Mouse (Mus musculus): ENCODE measurements at regions not wholly inside any gene's neighbourhood (a gene's known extent, or its start where the extent isn't known, plus 50 kb on each side); places are given as distances from the start of the nearest gene placed in this dataset.

DNA sequence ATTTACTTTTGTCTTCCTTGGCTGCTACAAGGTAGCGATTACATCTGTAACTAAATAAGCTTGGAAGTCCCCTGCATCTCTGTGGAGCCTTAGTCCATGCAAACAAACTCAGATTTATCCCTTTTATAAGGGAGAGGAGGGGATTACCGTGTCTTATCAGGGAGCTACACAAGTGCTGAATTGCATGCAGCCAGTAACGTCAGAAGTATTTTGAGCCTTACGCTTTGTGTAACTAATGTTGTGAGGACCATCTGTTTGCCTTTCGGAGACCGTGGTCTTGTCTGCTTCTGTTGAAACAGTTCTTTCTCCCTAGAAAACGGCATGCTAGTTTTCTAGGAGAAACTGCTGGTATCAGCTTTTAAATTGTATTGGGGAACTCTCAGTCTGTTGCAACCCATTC, 58.0 kb upstream of the Dmrta1 start:
- CTCF ChIA-PET: no interaction called here

DNA sequence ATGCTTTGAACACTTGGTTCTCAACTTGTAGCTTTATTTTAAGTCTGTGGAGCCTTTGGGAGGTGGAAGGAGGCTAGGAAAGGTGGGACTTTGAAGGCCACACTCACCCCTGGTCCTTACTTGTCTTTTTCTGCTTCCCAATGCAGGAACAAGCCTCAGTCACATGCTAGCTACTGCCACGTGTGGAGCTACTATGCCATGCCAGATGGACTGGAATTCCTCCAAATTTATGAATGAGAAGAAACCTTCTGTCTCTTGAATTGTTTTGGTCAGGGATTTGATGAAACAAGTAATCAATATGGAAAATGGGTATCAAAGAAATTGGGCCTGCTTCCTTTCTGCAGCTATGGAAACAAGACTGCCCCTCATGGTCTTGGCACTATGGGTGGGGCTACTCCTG, 74.5 kb upstream of the Dmrta1 start:
- CTCF ChIA-PET: no interaction called here

DNA sequence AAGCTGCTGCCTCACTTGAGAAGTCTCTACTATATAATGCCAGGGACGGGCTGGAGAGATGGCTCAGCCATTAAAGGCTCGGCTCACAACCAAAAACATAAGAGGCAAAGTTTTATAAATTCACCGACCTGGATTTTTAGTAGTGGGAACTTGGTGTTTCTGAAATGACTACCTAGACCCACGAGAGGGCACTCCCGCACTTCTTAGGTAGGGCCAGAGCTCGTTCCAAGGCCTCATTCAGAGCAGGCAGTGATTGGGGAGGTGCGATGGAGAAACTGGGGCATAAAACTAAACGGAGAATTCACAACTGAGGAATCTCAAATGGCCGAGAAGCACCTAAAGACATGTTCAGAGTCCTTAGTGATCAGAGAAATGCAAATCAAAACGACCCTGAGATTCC, 103.7 kb upstream of the Dmrta1 start:
- CTCF ChIA-PET: no interaction called here

DNA sequence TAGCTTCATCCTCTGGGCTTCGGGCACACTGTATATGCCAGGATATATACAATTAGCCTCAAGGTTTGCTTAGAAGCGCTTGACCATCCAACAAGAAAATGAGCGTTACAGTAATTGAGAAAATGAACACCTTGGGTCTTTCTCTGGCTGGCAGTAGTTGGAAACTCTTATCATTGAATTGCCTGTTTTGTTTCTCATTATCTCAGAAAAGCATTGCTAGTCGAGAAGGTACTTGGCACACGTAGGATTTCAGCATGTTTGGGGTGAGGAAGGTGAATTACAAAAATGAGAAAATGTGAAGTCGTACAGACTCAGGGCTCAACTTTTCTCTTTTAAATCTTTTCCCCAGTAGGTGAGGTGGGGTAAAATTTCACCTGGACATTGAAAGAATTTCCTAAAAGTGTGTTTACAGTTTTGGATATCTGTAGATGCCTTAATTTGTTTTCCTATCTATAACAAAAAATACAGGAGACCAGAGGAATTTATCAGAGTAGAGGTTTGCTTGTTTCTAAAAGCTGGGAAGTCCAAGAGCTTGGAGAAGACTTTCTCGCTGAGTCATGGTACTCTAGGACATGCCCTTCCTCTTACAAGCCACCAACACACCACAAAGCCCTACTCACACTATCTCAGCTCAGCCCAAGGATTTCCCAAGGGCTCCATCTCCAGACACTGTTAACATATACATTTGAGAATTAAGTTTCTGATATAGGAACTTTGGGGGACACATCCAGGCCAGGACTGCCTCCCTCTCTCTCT, 124.3 kb upstream of the Dmrta1 start:
- CTCF ChIA-PET: no interaction called here

DNA sequence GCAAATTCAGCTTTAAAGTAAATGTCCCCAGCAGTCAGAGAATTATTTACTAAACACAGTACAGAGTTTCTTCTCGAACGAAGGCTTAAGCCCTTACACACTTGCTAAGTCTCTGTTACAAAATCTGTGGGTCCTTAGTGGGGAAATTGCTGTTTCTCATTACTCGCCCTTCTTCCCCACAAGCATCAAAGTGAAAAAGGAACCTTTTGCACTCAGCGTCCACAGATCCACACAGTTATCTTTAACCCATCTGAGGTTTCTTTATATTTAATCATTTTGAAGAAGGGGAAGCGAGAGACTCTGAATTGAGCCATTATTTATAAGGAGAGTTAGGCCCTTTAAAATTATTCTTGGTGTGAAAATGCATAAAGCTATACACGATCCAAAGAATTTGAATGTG, 126.7 kb upstream of the Dmrta1 start:
- CTCF ChIA-PET: no interaction called here

DNA sequence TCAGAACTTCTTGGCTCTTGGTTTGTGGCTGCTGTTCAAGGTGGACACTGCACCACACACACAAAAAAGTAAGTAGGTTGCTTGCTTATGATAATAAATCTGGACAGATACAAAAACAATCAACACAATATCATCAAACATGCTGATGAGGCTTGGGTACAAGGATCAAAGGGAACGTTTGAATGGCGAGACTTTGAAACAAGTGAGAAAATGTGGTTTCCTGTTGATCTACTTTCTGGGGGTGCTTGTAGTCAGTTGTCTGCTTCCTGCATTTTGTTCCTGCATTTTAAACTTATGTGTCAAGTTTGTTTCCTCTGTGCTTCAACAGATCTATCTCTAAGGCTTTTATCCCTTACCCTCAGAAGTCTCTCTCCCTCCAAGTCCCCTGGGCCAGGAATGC, 128.7 kb upstream of the Dmrta1 start:
- CTCF ChIA-PET: no interaction called here

DNA sequence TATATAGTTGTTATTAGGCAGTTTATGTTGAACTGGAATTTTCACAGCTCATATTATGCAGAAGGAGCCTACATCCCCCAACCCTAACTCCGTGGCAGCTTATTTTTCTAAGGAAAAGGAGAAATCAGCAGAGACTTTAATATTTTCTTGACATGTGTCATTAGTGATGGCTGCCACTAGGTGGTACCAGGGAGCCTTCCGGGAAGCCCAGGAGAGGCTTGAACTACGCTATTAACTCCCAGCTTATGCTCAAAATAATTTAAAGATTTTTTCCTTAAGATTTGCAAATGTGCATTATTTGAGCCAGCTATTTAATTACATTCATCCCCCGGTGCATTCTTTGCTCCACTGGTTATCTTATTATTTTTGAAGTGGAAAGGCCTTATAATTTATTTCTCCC, 146.8 kb upstream of the Dmrta1 start:
- CTCF ChIA-PET: interaction anchor here (0.5 kb wide), 1 partner anchor 105 kb away, joined by 3 read pairs; no protein-coding TSS in a partner anchor

DNA sequence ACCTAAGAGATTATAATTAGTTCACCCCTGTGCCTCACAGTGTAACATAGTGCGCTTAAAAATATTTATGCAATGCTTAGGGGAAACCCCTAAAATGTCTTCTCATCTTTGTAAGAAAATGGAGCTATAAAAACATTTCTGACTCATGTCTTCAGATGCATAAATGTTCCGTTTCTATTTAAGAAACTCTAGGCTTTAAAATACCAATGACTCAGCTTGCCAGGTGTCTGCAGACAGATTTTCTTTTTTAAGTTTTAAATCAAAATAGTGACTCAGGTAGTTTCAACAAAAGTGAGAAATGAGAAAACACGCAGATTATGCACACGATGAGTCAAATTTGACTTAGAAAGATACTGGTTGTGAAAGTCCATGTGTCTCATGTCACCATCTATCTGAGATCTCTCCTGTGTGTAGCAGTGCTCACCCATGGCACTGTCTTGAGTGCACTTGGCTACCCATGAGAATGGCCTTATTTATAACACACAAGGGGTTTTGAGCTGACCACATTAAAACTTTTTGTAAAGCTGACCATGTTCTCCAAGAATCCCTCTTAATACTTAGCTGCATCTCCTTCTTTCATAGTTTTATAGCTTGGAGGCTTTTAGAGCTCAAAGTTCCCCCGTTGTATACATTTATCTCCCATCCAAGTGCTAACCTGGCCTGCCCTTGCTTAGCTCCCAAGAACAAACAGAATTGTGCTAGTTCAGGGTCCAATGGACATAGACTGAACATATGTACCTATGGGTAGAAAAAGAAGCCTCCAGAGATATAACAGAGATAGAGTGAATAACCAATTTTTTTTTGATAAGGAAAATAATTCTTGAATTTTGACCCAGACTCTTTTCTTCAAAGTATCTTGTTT, 149.0 kb upstream of the Dmrta1 start:
- CTCF ChIA-PET: no interaction called here

DNA sequence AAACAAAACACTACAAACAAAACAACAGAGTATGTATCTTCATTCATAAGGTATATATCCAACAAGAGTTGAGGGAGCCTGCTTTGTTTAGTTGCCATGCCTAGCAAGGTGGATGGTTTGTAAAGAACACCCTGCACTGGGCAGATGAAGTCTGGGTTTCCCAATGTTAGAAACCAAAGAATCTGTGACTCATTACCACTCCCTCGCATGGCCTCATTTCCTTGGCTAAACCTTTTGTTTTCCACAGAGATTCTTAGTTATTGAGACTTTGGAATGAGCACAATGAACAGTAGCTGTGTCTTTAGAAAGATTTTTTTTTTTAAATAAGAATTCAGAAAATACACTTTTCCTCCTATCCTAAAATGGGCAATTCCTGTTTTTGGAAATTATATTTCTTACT, 151.3 kb upstream of the Dmrta1 start:
- CTCF ChIA-PET: no interaction called here

DNA sequence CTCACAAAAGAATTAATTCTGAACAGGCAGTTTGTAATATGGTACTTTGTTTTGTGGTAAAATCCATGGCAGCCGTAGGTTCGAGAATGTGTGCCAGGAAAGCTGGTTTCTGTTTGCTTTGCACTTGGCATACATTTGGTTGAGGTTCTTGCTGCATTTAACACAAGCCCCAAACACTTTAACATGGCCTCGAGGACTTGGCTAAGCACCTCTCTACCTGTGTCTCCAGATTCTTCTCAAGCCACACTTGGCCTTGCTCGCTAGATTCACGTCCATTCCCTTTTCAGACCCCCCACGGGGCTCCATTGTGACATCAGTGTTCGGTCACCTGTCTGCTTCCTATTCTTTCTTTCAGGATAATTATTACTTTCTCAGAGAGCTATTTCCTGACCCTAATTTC, 151.9 kb upstream of the Dmrta1 start:
- CTCF ChIA-PET: no interaction called here

DNA sequence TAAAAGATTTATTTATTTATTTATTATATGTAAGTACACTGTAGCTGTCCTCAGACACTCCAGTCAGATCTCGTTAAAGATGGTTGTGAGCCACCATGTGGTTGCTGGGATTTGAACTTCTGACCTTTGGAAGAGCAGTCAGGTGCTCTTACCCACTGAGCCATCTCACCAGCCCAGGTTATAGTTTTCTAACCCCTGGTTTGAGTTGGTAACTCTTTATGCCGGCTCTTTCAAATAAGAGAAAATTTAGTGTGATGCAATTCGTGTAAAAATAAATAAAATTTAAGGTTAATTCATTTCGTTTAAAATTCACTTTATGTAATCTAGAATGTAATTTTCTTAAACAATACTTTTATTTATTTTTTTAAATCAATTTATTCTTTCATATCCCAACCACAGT, 153.7 kb upstream of the Dmrta1 start:
- CTCF ChIA-PET: interaction anchor here (0.9 kb wide), 1 partner anchor 380 kb away, joined by 4 read pairs; no protein-coding TSS in a partner anchor

DNA sequence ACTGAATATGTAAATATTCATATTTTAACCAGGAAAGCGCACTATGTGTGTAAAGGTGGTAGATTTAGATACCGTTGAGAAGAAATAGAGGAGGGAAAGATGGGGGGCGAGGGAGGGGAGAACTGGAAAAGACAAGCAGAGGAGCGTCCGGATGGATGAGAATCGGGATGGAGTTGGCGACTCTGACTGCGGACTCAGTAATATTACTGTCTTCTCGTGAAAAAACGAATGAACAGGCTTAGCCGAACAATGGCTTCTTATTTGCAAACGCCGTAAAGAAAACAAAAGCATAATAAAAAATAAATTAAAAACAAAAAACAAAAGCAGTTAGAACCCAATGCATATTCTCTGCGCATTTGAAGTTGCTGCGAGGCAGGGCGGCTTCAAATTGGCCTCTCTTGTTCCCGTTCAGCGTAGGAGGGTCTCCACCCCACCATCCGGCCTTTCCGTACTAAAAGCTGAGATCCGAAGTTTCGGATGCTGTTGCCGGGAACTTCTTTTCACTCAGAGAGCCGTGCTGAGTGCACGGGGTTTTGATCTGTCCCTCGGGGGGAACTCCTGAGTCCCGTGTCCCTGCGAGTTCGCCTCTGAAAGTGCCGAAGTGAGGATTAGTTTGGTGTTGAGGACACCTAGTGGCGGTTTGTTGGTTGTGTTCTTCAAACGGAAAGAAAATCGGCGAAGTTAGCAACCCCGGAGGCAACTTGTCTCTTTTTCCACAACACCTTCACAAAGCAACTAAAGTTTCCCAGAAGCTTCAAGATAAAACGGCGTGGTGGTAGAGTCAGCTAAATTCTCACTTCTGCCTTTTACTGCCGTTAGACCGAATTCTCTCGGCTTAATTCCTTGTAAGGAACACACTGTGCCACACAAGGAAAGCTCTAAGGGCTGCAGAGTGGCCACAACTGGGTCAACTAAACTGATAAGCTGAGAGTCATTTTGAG, 154.7 kb upstream of the Dmrta1 start:
- CTCF ChIA-PET: interaction anchor here (0.9 kb wide), 1 partner anchor 379 kb away, joined by 4 read pairs; no protein-coding TSS in a partner anchor

DNA sequence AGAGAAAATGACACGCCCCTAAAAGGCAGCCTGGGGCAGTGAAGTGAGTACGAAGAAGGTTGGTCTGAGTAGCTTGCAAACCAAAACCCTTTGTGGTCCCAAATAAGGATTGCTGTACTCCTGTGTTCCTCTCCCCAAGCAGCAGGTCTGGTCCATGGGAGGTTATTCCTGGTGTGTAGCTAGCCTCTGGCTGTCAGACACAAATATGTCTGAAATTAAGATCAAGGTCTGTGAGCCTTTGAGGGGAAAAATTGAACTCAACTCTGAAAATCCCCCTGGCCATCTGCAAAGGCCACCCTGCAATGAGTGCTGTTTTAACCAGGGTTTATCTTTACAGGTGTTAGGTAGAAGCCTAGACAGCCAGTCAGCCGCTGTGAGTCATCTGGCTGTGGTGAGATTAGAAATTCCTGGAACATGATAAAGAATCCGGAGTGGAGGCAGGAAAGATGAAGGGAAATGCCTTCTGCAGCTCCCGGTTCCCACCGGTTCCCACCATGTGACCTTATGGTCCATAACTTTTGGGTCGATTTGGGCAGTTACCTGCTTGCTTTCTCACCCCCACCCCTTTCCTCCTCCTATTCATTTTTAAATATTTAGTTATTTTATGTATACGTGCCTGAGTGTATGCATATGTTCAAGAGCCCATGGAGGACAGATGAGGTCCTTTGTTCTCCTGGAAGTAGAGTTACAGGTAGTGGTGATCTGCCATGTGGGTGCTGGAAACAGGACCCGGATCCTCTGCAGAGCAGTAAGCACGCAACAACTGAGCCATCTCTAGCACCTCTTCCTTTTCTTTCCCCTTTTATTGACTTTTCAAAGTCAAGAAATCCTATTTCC, 155.6 kb upstream of the Dmrta1 start:
- CTCF ChIA-PET: no interaction called here

DNA sequence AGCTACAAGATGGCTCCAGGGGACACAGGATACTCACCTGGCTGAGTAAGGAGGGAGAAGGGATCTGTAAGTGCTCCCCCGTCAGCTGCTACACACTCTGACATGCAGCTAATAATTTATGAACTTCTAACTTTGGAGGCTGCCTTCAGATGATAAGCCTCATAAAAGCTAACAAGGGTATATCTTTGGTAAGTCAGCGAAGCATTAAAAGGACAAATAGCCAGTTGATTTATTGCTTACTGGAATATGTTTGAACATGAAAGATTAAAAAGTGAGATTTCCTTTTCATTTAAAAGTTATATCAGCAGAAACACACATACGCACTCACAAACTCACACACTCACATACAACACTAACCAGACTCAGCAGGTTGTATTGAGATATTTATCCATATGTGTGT, 161.2 kb upstream of the Dmrta1 start:
- CTCF ChIA-PET: no interaction called here

DNA sequence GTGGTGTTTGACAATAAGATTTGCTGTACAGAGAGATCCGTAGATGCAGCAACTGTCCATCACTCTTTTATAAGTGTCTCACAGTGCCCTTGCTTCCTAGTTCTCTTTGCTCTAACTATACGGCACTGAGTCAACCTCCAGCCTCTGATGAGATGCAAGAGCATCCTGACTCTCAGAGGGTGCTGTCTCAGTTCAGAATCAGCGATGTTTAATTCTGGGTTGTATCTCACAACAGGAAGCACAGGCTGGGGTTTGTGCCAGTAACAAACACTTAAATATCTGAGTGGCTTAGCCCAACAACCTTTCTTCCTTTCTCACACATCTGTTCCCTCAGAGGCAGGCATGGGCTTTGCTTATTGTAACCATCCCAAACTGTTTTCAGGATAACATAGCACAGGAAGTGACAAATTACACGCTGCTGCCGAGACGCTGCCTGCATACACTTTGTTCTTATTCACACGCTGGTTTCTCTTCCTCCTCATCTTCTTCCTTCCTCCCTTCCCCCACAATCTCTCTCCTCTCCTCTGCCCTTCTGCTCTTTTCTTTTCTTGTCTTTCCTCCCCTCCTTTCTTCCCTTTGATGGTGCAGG, 163.3 kb upstream of the Dmrta1 start:
- CTCF ChIA-PET: interaction anchor here (0.6 kb wide), 1 partner anchor 395 kb away, joined by 5 read pairs; no protein-coding TSS in a partner anchor

DNA sequence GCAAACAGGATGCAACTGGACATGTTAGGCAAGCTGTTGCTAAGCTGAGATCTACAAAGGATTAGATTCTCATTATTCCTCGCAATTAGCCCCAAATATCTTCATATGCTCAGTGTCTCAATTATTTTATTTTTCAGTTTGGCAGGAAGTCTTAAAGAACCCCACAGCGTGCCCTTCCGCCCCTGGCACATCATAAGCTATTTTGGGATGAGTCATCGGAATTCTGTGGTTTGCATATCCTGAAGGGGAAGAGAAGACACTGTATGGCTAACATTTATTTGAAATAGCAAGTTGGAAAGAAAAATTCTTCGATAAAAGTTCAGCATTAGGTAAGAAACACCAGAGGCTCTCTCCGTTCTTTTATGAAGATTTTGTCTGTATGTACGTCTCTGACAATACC, 164.3 kb upstream of the Dmrta1 start:
- CTCF ChIA-PET: no interaction called here

DNA sequence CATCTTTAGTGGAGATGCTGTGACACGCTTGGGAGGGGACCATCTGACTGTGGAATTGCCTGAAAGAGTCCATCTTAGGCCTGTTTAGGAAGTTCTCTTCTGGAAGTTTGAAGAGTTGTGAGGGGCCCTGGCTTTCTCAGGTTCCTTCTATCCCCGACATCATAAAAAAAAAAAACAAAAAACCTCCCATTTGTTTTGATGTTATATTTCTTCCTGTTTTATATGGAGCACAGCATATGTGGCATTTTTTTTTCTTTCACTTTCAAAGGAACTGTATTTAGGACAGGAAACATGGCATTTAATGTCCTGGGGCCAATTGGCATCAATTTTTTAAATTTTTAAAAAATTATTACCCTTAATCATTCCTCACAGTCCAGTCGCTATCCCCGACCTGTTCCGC, 168.6 kb upstream of the Dmrta1 start:
- CTCF ChIA-PET: interaction anchor here (0.6 kb wide), 1 partner anchor 426 kb away, joined by 3 read pairs; no protein-coding TSS in a partner anchor

DNA sequence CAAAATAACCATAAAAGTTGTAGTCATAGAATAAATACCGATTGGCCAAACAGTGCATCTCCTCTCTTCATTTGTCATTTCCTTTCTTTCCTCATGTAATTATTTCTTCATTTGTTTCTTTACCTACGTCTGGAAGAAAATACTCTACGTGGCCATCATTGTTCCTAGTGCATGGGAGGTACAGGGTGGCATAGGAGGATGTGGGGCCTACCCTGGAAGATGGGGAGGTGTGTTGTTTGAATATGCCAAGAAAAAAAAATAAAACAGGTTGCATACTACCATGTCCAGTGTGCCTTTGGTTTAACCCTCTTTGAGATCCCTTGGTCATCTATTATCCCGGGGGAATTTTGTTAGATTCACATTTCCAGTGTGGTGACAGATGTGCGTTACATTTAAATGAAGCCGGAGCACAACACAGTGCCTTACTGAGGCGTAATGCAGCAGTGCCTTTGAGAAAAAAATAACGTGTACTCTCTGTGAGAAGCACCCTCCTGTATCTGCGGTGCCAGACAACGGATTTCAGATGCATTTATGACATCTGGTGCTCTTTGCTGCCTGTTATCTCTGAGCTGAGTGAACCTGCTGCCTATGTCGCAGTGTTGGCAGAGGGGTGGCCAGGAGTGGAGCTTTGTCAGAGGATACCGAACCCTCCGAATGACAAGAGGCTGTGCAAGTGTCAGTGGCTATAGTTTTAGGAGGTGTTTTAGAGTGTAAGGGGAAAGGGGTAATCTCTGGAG, 169.4 kb upstream of the Dmrta1 start:
- CTCF ChIA-PET: no interaction called here

DNA sequence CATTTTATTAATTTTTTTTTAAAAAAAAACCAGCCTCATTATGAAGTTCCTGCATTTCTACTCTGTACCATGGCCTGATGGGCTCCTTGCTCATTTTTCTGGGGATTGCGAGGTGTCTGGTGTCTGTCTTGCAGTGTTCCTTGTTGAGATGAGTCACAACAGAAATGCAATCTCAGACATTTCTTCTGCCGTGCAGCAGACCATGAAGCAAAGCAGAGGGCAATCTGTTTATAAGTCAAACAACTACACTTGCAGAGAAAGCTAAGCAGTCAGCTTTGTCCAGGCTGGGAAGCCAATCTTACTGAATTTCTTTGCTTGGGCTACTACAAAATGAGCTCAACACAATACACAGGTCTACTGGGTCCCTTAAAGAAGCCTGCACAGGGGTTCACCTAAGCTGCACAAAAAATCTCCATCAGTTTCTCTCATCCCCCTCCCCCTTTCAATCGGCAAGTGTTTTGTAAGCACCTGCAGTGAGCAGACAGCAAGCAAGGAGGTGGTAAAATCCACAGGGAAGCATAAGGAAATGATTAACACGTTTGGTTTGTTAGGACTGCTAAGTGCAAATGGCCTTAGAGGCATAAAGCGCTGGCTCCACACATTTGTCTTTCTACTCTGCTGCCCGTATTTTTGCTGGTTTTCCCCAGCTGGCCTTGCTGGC, 171.0 kb upstream of the Dmrta1 start:
- CTCF ChIA-PET: no interaction called here

All from spleen, embryonic (tissue).